Mouse (Mus musculus): ENCODE measurements around the gene Fam227b. TPM values are rescaled to one million over a fixed set of nuclear protein-coding genes. Genes with fewer than 3 reads are reported as not detected.
A peak's percentile ranks its signal among the peaks of the same experiment; 100 is the strongest.

The Fam227b gene
- total RNA-seq (2017), result not detected in 2 replicates

DNA sequence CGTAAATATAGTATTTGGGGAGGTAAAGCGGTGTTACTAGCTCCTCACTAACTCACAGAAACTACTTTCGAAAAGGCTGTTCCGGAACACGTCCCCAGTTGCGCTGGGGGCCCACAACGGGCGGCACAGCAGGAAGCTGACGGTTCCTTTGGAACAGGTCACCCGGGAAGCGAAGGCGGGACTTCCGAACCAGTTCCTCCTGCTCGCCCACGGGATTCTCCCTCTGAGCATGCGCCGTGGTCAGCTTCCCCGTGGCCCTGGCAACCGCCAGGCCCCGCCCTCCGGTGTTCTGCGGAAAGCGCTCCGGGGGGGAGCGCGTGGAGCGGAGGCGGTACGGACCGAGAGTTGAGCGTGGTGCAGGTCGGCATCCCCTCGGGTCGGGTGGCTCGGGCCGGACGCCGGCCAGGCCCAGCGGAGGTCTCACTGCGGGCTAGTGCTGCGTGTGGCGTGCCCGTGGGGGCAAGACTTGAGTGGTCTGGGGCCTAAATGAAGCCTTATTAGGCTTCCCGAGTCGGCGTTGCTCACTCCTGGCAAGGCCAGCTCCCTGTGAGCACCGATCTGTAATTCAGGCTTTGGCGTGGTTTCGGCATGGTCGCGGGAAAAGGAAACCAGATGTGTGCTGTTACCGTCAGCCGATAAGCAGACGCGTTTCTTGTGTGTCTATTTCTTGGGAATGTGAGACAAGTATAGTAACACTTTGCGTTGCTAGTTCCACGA lies at the start of gene Fam227b, which contains the start of gene Dtwd1:
Fam227b (minus strand) TSS at position 150 of the 717 bp plus-strand sequence.
Dtwd1 (plus strand) TSS at position 287 of the 717 bp plus-strand sequence.
- peak; percentile 96 for ATAC-seq (replicated peaks; ENCODE audit: low read depth, poor library complexity, severe bottlenecking)

- no peak for ATAC-seq (replicated peaks; ENCODE audit: low read depth, poor library complexity, severe bottlenecking)
These were observed 47.2 kb upstream of the Fam227b start for GRCm38 (mm10) chr2:126198971-126199370.

DNA sequence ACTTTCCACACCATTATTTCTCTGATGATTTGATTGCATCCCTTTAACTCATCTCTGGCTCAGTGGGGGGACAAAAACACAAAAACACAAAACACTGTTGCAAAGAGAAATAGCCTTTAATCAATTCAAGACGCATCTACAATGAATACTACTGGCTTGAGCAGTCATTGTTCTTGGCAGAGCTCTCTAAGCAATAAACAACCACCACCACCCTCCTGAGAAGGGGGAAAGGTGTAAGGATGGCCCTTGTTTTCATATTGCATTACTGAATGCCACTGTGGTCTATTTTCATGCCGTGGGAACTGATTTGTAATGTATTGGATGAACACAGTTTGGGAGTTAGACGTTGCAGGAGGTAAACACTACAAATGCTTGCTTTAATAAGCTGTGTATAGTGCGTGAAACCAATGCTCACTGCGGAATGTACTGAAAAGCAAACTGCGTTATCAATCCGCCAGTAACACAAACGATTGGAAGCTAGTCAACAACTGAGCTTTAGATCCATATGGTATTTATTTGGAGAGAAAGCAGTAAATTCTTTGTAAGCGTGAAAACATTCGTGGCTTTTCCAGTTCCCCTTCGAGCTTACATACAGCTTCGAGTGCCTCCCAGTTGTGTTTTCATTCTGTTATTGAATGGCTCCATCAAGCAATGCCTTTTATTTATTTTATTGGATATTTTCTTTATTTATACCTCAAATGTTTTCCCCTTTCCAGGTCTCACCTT lies 44.0 kb upstream of the Fam227b start:
- no peak for ATAC-seq (replicated peaks; ENCODE audit: low read depth, poor library complexity, severe bottlenecking)

- no peak for ATAC-seq (replicated peaks; ENCODE audit: low read depth, poor library complexity, severe bottlenecking)
These were observed 40.3 kb upstream of the Fam227b start for GRCm38 (mm10) chr2:126192129-126192528.

- ATAC-seq (replicated peaks; ENCODE audit: low read depth, poor library complexity, severe bottlenecking), result no peak
These were observed 39.5 kb upstream of the Fam227b start for GRCm38 (mm10) chr2:126191306-126191705.

GRCm38 (mm10) chr2:126171427-126171826 lies 19.6 kb upstream of the Fam227b start:
- ATAC-seq (replicated peaks; ENCODE audit: low read depth, poor library complexity, severe bottlenecking), result no peak

- no peak for ATAC-seq (replicated peaks; ENCODE audit: low read depth, poor library complexity, severe bottlenecking)
These were observed 15.2 kb upstream of the Fam227b start for GRCm38 (mm10) chr2:126166848-126167617.

DNA sequence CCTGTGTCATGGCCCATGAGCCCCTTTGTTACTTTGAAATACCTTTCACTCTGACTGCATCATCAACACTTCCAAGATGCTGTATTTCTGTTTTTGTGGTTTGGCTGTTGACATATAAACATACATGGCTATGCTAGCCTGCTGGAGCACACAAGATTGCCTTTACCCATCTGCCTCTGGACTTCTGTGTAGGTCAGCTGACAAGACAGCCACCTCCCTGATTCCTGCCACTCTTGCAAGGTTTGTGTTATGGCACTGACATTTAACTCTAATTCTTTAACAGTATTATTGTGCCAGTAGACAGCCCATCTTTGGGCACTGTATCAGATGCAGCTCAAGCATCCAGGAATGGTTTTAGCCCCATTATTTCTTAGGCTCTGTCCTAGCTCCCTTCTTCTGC lies 14.5 kb upstream of the Fam227b start:
- no peak for ATAC-seq (replicated peaks; ENCODE audit: low read depth, poor library complexity, severe bottlenecking)

- peak; percentile 97 for ATAC-seq (replicated peaks; ENCODE audit: low read depth, poor library complexity, severe bottlenecking)
These were observed 13.6 kb upstream of the Fam227b start for GRCm38 (mm10) chr2:126165277-126166018.

GRCm38 (mm10) chr2:126147723-126148122 lies 4.1 kb downstream of the Fam227b start:
- ATAC-seq (replicated peaks; ENCODE audit: low read depth, poor library complexity, severe bottlenecking), result peak; percentile 42; the same call in 1 of the 2 replicates

GRCm38 (mm10) chr2:126094616-126095015 lies 57.2 kb downstream of the Fam227b start:
- no peak for ATAC-seq (replicated peaks; ENCODE audit: low read depth, poor library complexity, severe bottlenecking)

- no peak for ATAC-seq (replicated peaks; ENCODE audit: low read depth, poor library complexity, severe bottlenecking)
These were observed 61.4 kb downstream of the Fam227b start for GRCm38 (mm10) chr2:126090432-126090831.

DNA sequence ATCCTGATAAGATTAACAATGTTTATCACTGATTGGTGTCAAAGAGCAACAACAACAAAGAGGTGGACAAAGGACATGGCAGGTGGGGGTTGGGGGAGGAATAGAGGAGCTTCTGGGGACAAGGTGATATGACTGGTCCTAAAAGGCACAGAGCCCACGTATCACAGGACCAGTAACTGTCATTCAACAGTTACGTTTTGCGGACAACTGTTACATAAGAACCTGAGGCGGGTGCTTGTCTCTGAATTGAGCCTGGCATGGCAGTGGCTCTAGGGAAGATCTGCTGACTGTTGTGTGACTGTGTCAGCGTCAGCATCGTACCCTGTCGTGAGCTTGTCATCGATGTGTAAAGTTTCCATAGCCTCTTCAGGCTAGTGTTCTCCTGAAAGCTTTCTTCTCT lies 65.6 kb downstream of the Fam227b start:
- no peak for ATAC-seq (replicated peaks; ENCODE audit: low read depth, poor library complexity, severe bottlenecking)

DNA sequence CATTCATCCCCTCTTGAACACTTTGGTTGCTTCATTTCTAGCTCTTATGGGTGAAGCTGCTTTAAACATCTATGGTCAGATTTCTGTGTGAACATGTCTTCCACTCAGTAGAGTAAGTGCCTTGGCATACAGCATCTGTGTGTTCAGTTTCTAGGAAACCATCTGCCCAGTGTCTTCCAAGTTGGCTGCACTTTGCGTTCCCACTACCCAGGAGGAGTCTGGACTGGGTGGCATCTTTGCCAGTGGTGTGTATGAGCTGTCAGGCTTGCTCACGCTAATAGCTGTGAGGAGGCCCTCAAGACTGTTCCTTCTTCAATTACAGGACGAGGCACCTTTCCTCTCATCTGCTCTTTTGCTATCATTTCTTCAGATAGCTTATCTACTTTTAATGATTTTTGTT lies 67.5 kb downstream of the Fam227b start:
- no peak for ATAC-seq (replicated peaks; ENCODE audit: low read depth, poor library complexity, severe bottlenecking)

DNA sequence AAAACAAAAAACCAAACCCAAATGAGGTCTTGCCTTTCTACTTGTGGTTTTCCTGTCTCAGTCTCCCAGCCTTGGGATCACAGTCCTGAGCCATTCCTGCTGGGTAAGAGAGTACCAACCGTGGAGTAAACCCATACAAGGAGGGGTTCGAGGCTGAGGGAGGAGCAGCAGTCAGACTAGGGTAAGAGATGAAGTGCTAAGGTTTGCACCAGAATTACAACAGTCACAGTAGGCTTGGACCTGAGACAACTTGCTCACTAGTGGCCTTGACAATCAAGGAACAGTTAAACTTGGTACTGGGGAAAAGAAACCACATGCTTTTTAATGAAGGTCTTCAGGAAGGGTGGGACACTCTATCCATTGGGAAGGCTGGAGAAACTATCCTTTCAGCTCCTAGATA lies 72.7 kb downstream of the Fam227b start:
- ATAC-seq (replicated peaks; ENCODE audit: low read depth, poor library complexity, severe bottlenecking), result no peak

DNA sequence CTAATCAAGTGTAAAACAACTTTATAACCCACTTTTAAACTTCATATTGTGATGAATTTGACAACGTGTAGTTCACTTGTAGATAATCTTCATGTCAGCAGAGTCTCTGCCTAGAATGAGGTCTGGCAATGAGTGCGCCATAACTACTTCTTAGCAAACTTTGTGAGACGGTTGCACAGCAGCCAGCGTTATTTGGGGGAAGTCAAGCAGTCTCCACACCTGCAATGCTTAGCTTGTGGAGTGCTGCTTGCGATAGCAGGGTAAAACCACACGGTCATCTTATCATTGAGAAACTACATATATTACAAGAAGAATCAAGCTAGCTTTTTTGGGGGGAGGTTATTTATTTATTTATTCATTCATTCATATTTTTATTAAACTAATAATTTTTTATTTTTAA lies 75.3 kb downstream of the Fam227b start:
- ATAC-seq (replicated peaks; ENCODE audit: low read depth, poor library complexity, severe bottlenecking), result no peak

DNA sequence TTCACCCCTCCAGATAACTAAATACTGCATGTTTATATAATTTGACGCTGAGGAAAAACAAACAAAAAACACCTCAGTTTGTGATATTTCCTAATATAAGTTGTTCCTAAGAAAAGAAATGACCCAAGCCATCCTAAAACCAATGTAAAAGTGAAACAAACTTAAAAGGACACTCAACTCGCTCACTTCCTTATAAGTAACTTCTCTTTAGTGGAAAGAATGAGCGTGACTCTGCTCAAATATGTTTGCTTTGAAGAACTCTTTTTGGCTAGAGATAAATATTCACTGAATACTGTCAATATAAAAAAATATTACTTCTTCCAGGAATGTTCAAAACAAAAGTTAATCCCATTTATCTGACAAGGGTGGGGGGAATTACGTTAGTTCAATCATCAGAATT lies 78.1 kb downstream of the Fam227b start:
- peak; percentile 39; the same call in 1 of the 2 replicates for ATAC-seq (replicated peaks; ENCODE audit: low read depth, poor library complexity, severe bottlenecking)

GRCm38 (mm10) chr2:126069740-126070139 lies 82.1 kb downstream of the Fam227b start:
- ATAC-seq (replicated peaks; ENCODE audit: low read depth, poor library complexity, severe bottlenecking), result no peak

- no peak for ATAC-seq (replicated peaks; ENCODE audit: low read depth, poor library complexity, severe bottlenecking)
These were observed 86.4 kb downstream of the Fam227b start for GRCm38 (mm10) chr2:126065303-126065856.

DNA sequence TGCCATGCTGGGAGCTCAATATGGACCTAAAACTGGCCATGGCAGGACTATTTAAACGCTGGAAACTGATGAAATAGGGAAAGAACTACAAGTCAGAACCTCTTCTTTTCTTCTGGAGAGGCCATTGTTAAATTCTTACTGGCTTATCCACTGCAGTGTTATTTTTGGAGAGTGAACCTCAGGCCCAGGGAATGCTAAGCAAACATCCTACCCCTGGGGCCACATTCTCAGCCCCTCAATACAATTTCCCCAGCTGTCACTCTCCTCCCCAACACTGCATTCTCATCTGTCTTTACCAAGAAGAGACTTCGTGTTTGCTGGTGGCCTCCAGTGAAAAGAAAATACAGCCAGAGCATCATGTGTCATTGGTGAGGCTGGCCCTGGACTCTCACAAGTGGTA lies 87.0 kb downstream of the Fam227b start:
- ATAC-seq (replicated peaks; ENCODE audit: low read depth, poor library complexity, severe bottlenecking), result no peak

Measured in common myeloid progenitor, adult 5-6 weeks (primary cell).